Mouse (Mus musculus) layer of hippocampus, postnatal 10 days (tissue): ENCODE results near the gene Cgas. TPM values are rescaled to one million over a fixed set of nuclear protein-coding genes. Genes with fewer than 3 reads are reported as not detected.

Source experiments
- DNase-seq, 2 experiments: peaks; one replicate each; pipeline ENCODE4 v3.0.0; 2021; ENCODE audit warnings: low spot score in 2 of 2
- total RNA-seq, 2 experiments: library from RNA; stranded (reverse); gene quantifications; 2 replicates each; pipeline ENCODE4 v1.2.3; 2021

The Cgas gene
- total RNA-seq, 2 experiments from 2014 or later: 0.94 to 0.96 TPM

GRCm38 (mm10) chr9:78463337-78463736 is 20.3 kb upstream of the Cgas start:
- no peak for DNase-seq

- no peak for DNase-seq
These were observed 14.0 kb upstream of the Cgas start for GRCm38 (mm10) chr9:78457026-78457425.

- DNase-seq: no peak
These were observed 8.3 kb upstream of the Cgas start for GRCm38 (mm10) chr9:78451382-78451781.

- no peak for DNase-seq
These were observed 7.4 kb upstream of the Cgas start for GRCm38 (mm10) chr9:78450404-78450803.

- DNase-seq: peak; percentile 89 to 91
These were observed 5.2 kb upstream of the Cgas start, which contains the start of the genes Mto1 and Gm17324 for GRCm38 (mm10) chr9:78447973-78448873. Gene Mto1, plus strand, starts transcription at chr9:78448208. Gene Gm17324, minus strand, starts transcription at chr9:78448786.

GRCm38 (mm10) chr9:78447606-78447972 is 4.6 kb upstream of the Cgas start:
- DNase-seq: no peak

- DNase-seq: no peak
These were observed 829 bp downstream of the Cgas start for GRCm38 (mm10) chr9:78442237-78442578.

- no peak for DNase-seq
These were observed 3.6 kb downstream of the Cgas start for GRCm38 (mm10) chr9:78439426-78439825.

GRCm38 (mm10) chr9:78432471-78432870 is 10.6 kb downstream of the Cgas start:
- no peak for DNase-seq

- DNase-seq: no peak
These were observed 12.6 kb downstream of the Cgas start for GRCm38 (mm10) chr9:78430486-78430885.

- DNase-seq: no peak
These were observed 13.5 kb downstream of the Cgas start for GRCm38 (mm10) chr9:78429551-78429950.

GRCm38 (mm10) chr9:78428870-78429432 is 14.1 kb downstream of the Cgas start:
- DNase-seq: peak in 1 of 2 experiments; percentile 13

GRCm38 (mm10) chr9:78428185-78428584 is 14.9 kb downstream of the Cgas start:
- no peak for DNase-seq

GRCm38 (mm10) chr9:78427362-78427781 is 15.7 kb downstream of the Cgas start:
- DNase-seq: peak in 1 of 2 experiments; percentile 26

- no peak for DNase-seq
These were observed 41.4 kb downstream of the Cgas start for GRCm38 (mm10) chr9:78401596-78401995.

GRCm38 (mm10) chr9:78400570-78400969 is 42.5 kb downstream of the Cgas start:
- DNase-seq: no peak

- no peak for DNase-seq
These were observed 46.5 kb downstream of the Cgas start for GRCm38 (mm10) chr9:78396517-78396916.

- DNase-seq: peak; percentile 42 to 53
These were observed 47.2 kb downstream of the Cgas start, which contains the start of gene Ddx43 for GRCm38 (mm10) chr9:78395630-78396351. Gene Ddx43, plus strand, starts transcription at chr9:78395777.

- no peak for DNase-seq
These were observed 47.8 kb downstream of the Cgas start for GRCm38 (mm10) chr9:78395244-78395629.

- DNase-seq: no peak
These were observed 48.4 kb downstream of the Cgas start for GRCm38 (mm10) chr9:78394602-78395001.

- no peak for DNase-seq
These were observed 49.3 kb downstream of the Cgas start for GRCm38 (mm10) chr9:78393741-78394140.

- DNase-seq: no peak
These were observed 53.1 kb downstream of the Cgas start for GRCm38 (mm10) chr9:78389981-78390380.
